Comparison of ENCODE assay signal across 7 mouse cellular contexts in genomic region chr2:103568161-103568560, GRCm38 (mm10). TPM values are rescaled to one million over a fixed set of nuclear protein-coding genes. Genes with fewer than 3 reads are reported as not detected.
DNase-seq lines count a peak whose midpoint lies in the region; ATAC-seq and TF ChIP-seq lines count a peak whose summit lies in the region.

No protein-coding gene starts in this region.

- no peak for TF ChIP-seq POLR2A in lung, adult 2 months (IDR thresholded peaks at IDR 0.05; ENCODE audit: borderline replicate concordance, extremely low read depth, low read depth, low read length)

- H3K27ac ChIP-seq in lung, embryonic 14.5 days (ENCODE audit: low read depth), result no peak overlapping the region
- no peak overlapping the region; the same call in 1 of the 2 replicates for H3K27ac ChIP-seq in forebrain, embryonic 12.5 days
- no peak overlapping the region for H3K27ac ChIP-seq in intestine, embryonic 16.5 days (ENCODE audit: low read length)
- H3K27ac ChIP-seq in neural tube, embryonic 14.5 days (ENCODE audit: low read depth, low read length), result no peak overlapping the region

- peaks cover 18% of the 10 kb centered on the region for H3K4me1 ChIP-seq in lung, embryonic 14.5 days (ENCODE audit: insufficient read depth)
- peaks cover 10% of the 10 kb centered on the region for H3K4me1 ChIP-seq in lung, adult 2 months (ENCODE audit: control insufficient read depth, insufficient read depth, low read length)
- peaks cover 53% of the 10 kb centered on the region for H3K4me1 ChIP-seq in forebrain, embryonic 12.5 days
- H3K4me1 ChIP-seq in intestine, embryonic 16.5 days (ENCODE audit: control insufficient read depth, insufficient read depth, low read length), result peaks cover 18% of the 10 kb centered on the region
- H3K4me1 ChIP-seq in neural tube, embryonic 14.5 days (ENCODE audit: control insufficient read depth, insufficient read depth, low read length), result peaks cover 11% of the 10 kb centered on the region; the same call in 1 of the 2 replicates

- intact Hi-C loops in left cerebral cortex, postnatal 25 days (cut with DNase I), result loop anchor here (5.0 to 10.0 kb wide), 2 partner anchors 74 to 437 kb away; no protein-coding TSS in a partner anchor

- H3K36me3 ChIP-seq in lung, embryonic 14.5 days (ENCODE audit: insufficient read depth), result no peaks in the 10 kb centered on the region
- no peaks in the 10 kb centered on the region for H3K36me3 ChIP-seq in forebrain, embryonic 12.5 days (replicated peaks)
- H3K36me3 ChIP-seq in intestine, embryonic 16.5 days (ENCODE audit: control insufficient read depth, insufficient read depth, low read length), result no peaks in the 10 kb centered on the region
- H3K36me3 ChIP-seq in neural tube, embryonic 14.5 days (ENCODE audit: control insufficient read depth, insufficient read depth, low read length), result no peaks in the 10 kb centered on the region

- ATAC-seq in lung, embryonic 14.5 days (ENCODE audit: insufficient read depth), result no peak
- no peak for ATAC-seq in forebrain, embryonic 12.5 days (ENCODE audit: low FRiP score)
- ATAC-seq in intestine, embryonic 16.5 days, result no peak
- ATAC-seq in neural tube, embryonic 14.5 days (ENCODE audit: low read depth), result no peak

- H3K4me2 ChIP-seq in lung, embryonic 14.5 days, result peak overlapping the region; percentile 97
- peak overlapping the region; percentile 97 for H3K4me2 ChIP-seq in forebrain, embryonic 12.5 days
- peak overlapping the region; percentile 97 for H3K4me2 ChIP-seq in intestine, embryonic 16.5 days (ENCODE audit: low read depth, low read length)
- peak overlapping the region; percentile 98 for H3K4me2 ChIP-seq in neural tube, embryonic 14.5 days (ENCODE audit: low read depth, low read length)

- peak overlapping the region; percentile 60; the same call in 1 of the 2 replicates for H3K9ac ChIP-seq in lung, embryonic 14.5 days
- H3K9ac ChIP-seq in forebrain, embryonic 12.5 days, result peak overlapping the region; percentile 30
- H3K9ac ChIP-seq in intestine, embryonic 16.5 days (ENCODE audit: low read depth, low read length), result no peak overlapping the region
- 0 out of 2 replicates have a peak overlapping the region, but pooled peaks have one; percentile 21 for H3K9ac ChIP-seq in neural tube, embryonic 14.5 days (replicated peaks; ENCODE audit: low read depth, low read length)

- DNase-seq in lung, embryonic 14.5 days, result peak; percentile 43
- DNase-seq in lung, adult 2 months, result no peak
- no peak for DNase-seq in ovary, postnatal 36 days (ENCODE audit: low spot score)
- no peak for DNase-seq in left cerebral cortex, postnatal 25 days (ENCODE audit: low spot score in 2 of 2)

- peak overlapping the region; percentile 50 for H3K4me3 ChIP-seq in lung, embryonic 14.5 days (ENCODE audit: low read depth, low read length)
- H3K4me3 ChIP-seq in lung, adult 2 months (replicated peaks; ENCODE audit: extremely low read depth, low read depth, low read length), result no peak overlapping the region
- H3K4me3 ChIP-seq in forebrain, embryonic 12.5 days (replicated peaks), result peak overlapping the region; percentile 67
- peak overlapping the region; percentile 74 for H3K4me3 ChIP-seq in intestine, embryonic 16.5 days (ENCODE audit: low read length)
- peak overlapping the region; percentile 61 for H3K4me3 ChIP-seq in neural tube, embryonic 14.5 days (ENCODE audit: low read depth, low read length)

- H3K9me3 ChIP-seq in lung, embryonic 14.5 days (ENCODE audit: low read depth, low read length), result no peaks in the 10 kb centered on the region
- H3K9me3 ChIP-seq in forebrain, embryonic 12.5 days, result no peaks in the 10 kb centered on the region
- no peaks in the 10 kb centered on the region for H3K9me3 ChIP-seq in intestine, embryonic 16.5 days (ENCODE audit: control insufficient read depth, low read length)
- H3K9me3 ChIP-seq in neural tube, embryonic 14.5 days (ENCODE audit: control insufficient read depth, low read length), result no peaks in the 10 kb centered on the region

- WGBS in lung, embryonic 14.5 days, result 14% methylated on average over 7 of the region's 7 CpGs
- WGBS in lung, adult 2 months, result 28% methylated on average over 7 of the region's 7 CpGs
- WGBS in forebrain, embryonic 12.5 days, result 17% methylated on average over 7 of the region's 7 CpGs
- 39% methylated on average over 7 of the region's 7 CpGs for WGBS in intestine, embryonic 16.5 days
- WGBS in neural tube, embryonic 14.5 days, result 29% methylated on average over 7 of the region's 7 CpGs

- no peaks in the 10 kb centered on the region for H3K27me3 ChIP-seq in lung, embryonic 14.5 days (ENCODE audit: insufficient read depth, low read length)
- H3K27me3 ChIP-seq in forebrain, embryonic 12.5 days, result peaks cover 8% of the 10 kb centered on the region; the same call in 1 of the 2 replicates
- no peaks in the 10 kb centered on the region for H3K27me3 ChIP-seq in intestine, embryonic 16.5 days (replicated peaks; ENCODE audit: control insufficient read depth, insufficient read depth, low read length)
- peaks cover 6% of the 10 kb centered on the region; the same call in 1 of the 2 replicates for H3K27me3 ChIP-seq in neural tube, embryonic 14.5 days (ENCODE audit: control insufficient read depth, insufficient read depth, low read length)

- TF ChIP-seq CTCF in lung, embryonic 14.5 days (IDR thresholded peaks at IDR 0.05; ENCODE audit: low read depth), result no peak
- no peak for TF ChIP-seq CTCF in lung, adult 2 months (IDR thresholded peaks at IDR 0.05; ENCODE audit: insufficient read depth, low read length)

RNA-seq across cellular contexts. Expression of gene Abtb2, which starts 2.1 kb away (rescaled TPM):
- 6.5 and 8.0 TPM in 2 replicates for polyA plus RNA-seq in lung, embryonic 14.5 days (2014; fragmentation: Nextera tagmentation; extraction: Ambion mirVana)
- 7.9 and 10.4 TPM in 2 replicates for polyA plus RNA-seq in lung, adult 2 months (2012; rRNA removed)
- 14.9 and 15.7 TPM in 2 replicates for polyA plus RNA-seq in forebrain, embryonic 12.5 days (2016; fragmentation: Nextera tagmentation; extraction: Ambion mirVana)
- 4.7 and 5.4 TPM in 2 replicates for polyA plus RNA-seq in intestine, embryonic 16.5 days (2015; fragmentation: Nextera tagmentation; extraction: Ambion mirVana)
- 7.8 and 10.3 TPM in 2 replicates for polyA plus RNA-seq in neural tube, embryonic 14.5 days (2014; fragmentation: Nextera tagmentation; extraction: Ambion mirVana)
- 10 to 100 TPM in 1 of 2 experiments, 1 to 10 TPM in 1; 9.8 to 11.4 TPM for total RNA-seq in left cerebral cortex, postnatal 25 days (2021)
